Mouse (Mus musculus): ENCODE results near the gene Lmnb2. TPM values are rescaled to one million over a fixed set of nuclear protein-coding genes. Genes with fewer than 3 reads are reported as not detected.

Lmnb2 gene
- polyA plus RNA-seq, 1 experiment from 2014 or later, result 14.6 TPM

DNA sequence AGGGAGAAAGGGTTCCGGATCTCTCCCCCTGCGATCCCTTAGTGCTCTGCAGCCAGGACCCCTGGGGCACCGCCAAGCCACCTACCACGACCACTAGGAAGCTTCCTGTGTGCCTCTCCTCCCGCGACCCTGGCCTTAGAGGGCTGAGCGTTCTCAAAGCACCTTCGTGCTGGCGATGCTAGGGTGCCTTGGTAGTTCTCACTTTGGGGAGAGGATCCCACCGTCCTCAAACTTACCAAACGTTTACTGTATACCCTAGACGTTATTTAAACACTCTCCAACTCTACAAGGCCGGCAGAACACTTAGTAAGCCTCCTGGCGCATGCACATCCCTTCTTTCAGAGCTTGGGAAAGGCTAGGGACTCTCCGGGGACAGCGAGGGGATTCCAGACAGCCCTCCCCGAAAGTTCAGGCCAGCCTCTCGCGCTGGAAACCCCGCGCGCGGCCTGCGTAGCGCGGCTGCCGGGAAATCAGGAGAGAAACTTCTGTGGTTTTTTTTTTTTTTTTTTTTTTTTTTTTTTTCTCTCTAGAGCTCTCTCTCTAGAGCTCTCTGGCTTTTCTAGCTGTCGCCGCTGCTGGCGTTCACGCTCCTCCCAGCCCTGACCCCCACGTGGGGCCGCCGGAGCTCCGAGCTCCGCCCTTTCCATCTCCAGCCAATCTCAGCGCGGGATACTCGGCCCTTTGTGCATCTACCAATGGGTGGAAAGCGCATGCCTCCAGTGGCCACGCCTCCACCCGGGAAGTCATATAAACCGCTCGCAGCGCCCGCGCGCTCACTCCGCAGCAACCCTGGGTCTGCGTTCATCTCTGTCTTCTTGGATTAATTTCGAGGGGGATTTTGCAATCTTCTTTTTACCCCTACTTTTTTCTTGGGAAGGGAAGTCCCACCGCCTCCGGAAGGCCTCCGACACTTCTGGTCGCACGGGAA, 11.5 kb upstream of the Lmnb2 start, which contains the start of gene Gadd45b:
Gene Gadd45b (plus strand): TSS at position 775 of the 928 bp plus-strand sequence.
- 0 out of 2 replicates have a peak within 1 kb of the TSS, but pooled peaks have one; percentile 4 for H3K27ac ChIP-seq (ENCODE audit: low read depth, low read length)
- peak within 1 kb of the TSS; percentile 63 for H3K9ac ChIP-seq (ENCODE audit: low read depth, low read length)
- DNase-seq (ENCODE audit: low spot score) (peak; percentile 99), ATAC-seq (ENCODE audit: low FRiP score) (peak; percentile 87)
- H3K36me3 ChIP-seq (ENCODE audit: control insufficient read depth, insufficient read depth, low read length), result no peaks in the 10 kb centered on the region
- H3K27me3 ChIP-seq (ENCODE audit: control insufficient read depth, insufficient read depth, low read length), result peaks cover 45% of the 10 kb centered on the region
- WGBS, result under 1% methylated on average over 56 of the region's 56 CpGs
- peaks cover 29% of the 10 kb centered on the region for H3K4me1 ChIP-seq (replicated peaks; ENCODE audit: control insufficient read depth, insufficient read depth, low read length)
- peak within 1 kb of the TSS; percentile 86 for H3K4me2 ChIP-seq (replicated peaks; ENCODE audit: low read depth, low read length)
- no peaks in the 10 kb centered on the region for H3K9me3 ChIP-seq (ENCODE audit: control insufficient read depth, low read length)
- peak within 1 kb of the TSS; percentile 45 for H3K4me3 ChIP-seq (ENCODE audit: low read depth, low read length)

DNA sequence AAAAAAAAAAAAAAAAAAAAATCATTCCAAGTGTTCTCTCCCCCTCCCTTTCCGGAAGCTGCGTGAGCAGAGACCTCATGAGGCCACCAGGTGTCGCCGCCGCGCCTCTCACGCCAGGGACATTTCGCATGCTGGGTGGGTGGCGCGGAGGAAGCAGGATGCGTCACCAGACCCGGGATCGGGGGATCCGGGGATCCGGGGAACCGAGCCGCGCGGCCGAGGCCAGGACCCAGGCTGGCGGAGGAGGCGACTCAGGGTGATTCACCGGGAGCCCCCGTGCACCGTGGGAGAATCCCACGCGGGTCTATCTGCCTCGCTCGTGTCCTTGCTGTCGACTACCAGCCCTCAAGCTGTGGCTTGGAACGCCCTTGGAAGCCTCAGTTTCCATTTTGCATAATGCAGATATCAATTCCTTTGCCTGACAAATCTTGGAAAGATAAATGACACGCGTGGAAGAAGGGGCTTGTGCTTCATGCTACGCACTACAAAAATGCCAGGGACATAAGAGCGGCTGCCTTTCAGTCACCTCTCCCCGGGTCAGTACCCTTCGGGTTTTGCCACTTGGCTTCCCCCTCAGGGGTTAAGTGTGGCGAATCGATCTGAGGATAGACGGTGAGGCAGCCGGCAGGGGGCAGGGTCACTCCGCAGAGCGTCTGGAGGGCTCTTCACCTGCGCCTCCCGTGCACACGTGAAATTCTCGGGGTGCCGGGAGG, 10.7 kb upstream of the Lmnb2 start:
- under 1% methylated on average over 44 of the region's 48 CpGs for WGBS
- H3K36me3 ChIP-seq (ENCODE audit: control insufficient read depth, insufficient read depth, low read length), result no peaks in the 10 kb centered on the region
- H3K27me3 ChIP-seq (ENCODE audit: control insufficient read depth, insufficient read depth, low read length), result peaks cover 36% of the 10 kb centered on the region
- no peaks in the 10 kb centered on the region for H3K9me3 ChIP-seq (ENCODE audit: control insufficient read depth, low read length)
- peak; percentile 90 for DNase-seq (ENCODE audit: low spot score)
- H3K9ac ChIP-seq (ENCODE audit: low read depth, low read length), result peak overlapping the region; percentile 63
- peak; percentile 37; the same call in 1 of the 2 replicates for ATAC-seq (ENCODE audit: low FRiP score)
- H3K27ac ChIP-seq (ENCODE audit: low read depth, low read length), result 0 out of 2 replicates have a peak overlapping the region, but pooled peaks have one; percentile 4
- peak overlapping the region; percentile 45 for H3K4me3 ChIP-seq (ENCODE audit: low read depth, low read length)
- H3K4me1 ChIP-seq (replicated peaks; ENCODE audit: control insufficient read depth, insufficient read depth, low read length), result peaks cover 27% of the 10 kb centered on the region
- H3K4me2 ChIP-seq (replicated peaks; ENCODE audit: low read depth, low read length), result peak overlapping the region; percentile 86

DNA sequence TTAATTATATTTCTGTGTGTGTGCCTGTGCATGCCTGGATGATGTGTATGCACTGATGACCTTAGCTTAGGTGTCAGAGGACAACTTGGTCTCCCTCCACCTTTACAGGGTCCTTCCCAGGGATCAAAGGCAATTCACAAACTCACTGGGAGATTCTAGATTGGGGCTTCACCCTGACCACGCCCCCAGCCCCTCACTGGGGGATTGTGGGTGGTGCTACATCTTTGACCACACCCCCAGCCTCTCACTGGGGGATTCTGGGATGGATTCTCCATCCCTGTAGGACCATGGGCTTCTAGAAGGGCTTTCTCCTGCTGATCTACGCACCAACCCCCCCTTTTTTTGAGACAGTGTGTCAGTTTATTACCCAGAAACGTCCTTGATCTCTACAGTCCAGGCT, 7.4 kb upstream of the Lmnb2 start:
- Histone ChIP-seq H3K36me3 (ENCODE audit: control insufficient read depth, insufficient read depth, low read length) (no peaks in the 10 kb centered on the region), H3K4me1 (replicated peaks; ENCODE audit: control insufficient read depth, insufficient read depth, low read length) (peaks cover 6% of the 10 kb centered on the region), H3K9ac (ENCODE audit: low read depth, low read length) (no peak overlapping the region), H3K4me3 (ENCODE audit: low read depth, low read length) (no peak overlapping the region), H3K4me2 (replicated peaks; ENCODE audit: low read depth, low read length) (no peak overlapping the region), H3K27me3 (ENCODE audit: control insufficient read depth, insufficient read depth, low read length) (peaks cover 5% of the 10 kb centered on the region), H3K27ac (ENCODE audit: low read depth, low read length) (no peak overlapping the region), H3K9me3 (ENCODE audit: control insufficient read depth, low read length) (no peaks in the 10 kb centered on the region)
- ATAC-seq (ENCODE audit: low FRiP score) (no peak), DNase-seq (ENCODE audit: low spot score) (no peak)
- WGBS, result 45% methylated on average over 3 of the region's 3 CpGs

DNA sequence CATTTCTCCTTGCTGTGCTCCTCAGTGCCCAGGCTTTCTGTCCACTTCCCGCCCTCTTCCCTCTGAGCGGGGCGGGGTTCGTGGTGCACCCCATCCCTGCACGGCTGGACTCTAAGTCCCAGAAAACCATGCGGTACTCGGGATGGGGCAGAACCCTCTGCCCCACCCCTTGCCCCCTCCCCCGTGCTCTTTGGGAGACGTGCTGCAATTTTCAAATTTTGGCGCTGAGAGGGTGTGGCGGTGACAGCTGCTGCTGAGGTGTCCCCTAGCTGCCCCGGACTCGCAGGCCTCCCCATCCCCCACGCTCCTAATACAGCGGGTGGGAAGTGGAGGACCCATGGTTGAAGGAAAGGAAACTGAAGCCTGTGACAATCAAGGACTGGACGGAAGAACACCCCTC, 3.9 kb upstream of the Lmnb2 start:
- DNase-seq (ENCODE audit: low spot score) (peak; percentile 53), ATAC-seq (ENCODE audit: low FRiP score) (0 out of 2 replicates have a peak, but pooled peaks have one; percentile 19)
- no peaks in the 10 kb centered on the region for H3K36me3 ChIP-seq (ENCODE audit: control insufficient read depth, insufficient read depth, low read length)
- H3K27ac ChIP-seq (ENCODE audit: low read depth, low read length), result no peak overlapping the region
- H3K9ac ChIP-seq (ENCODE audit: low read depth, low read length), result peak overlapping the region; percentile 20; the same call in 1 of the 2 replicates
- 6% methylated on average over 16 of the region's 16 CpGs for WGBS
- no peaks in the 10 kb centered on the region for H3K27me3 ChIP-seq (ENCODE audit: control insufficient read depth, insufficient read depth, low read length)
- H3K4me1 ChIP-seq (replicated peaks; ENCODE audit: control insufficient read depth, insufficient read depth, low read length), result no peaks in the 10 kb centered on the region
- H3K9me3 ChIP-seq (ENCODE audit: control insufficient read depth, low read length), result no peaks in the 10 kb centered on the region
- H3K4me3 ChIP-seq (ENCODE audit: low read depth, low read length), result no peak overlapping the region
- H3K4me2 ChIP-seq (replicated peaks; ENCODE audit: low read depth, low read length), result peak overlapping the region; percentile 9

DNA sequence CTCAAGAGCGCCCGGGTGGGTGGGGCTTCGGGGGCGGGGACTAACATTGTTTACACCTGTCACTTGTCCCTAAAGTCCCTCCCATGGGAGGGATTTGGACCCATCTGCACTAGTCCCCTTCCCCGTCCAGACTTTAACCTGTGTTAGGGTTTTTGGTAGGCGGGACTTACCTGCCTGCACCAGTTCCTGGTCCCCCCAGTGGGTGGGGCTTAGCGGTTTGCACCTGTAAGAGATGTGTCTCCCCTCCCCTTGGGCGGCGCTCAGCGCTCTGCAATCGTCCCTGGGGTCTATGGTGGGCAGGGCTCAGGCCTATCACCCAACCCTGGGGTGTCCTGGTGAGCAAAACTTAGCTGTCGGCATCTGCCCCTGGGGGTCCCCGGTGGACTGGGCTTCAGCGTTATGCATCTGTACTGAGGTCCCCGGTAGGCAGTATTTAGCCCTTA, 688 bp downstream of the Lmnb2 start:
- peak; percentile 57 for ATAC-seq (ENCODE audit: low FRiP score)
- Histone ChIP-seq H3K27ac (ENCODE audit: low read depth, low read length) (no peak overlapping the region), H3K27me3 (ENCODE audit: control insufficient read depth, insufficient read depth, low read length) (no peaks in the 10 kb centered on the region), H3K36me3 (ENCODE audit: control insufficient read depth, insufficient read depth, low read length) (no peaks in the 10 kb centered on the region; the same call in 1 of the 2 replicates), H3K9ac (ENCODE audit: low read depth, low read length) (peak overlapping the region; percentile 91), H3K4me1 (replicated peaks; ENCODE audit: control insufficient read depth, insufficient read depth, low read length) (no peaks in the 10 kb centered on the region), H3K4me3 (ENCODE audit: low read depth, low read length) (peak overlapping the region; percentile 90), H3K9me3 (ENCODE audit: control insufficient read depth, low read length) (no peaks in the 10 kb centered on the region), H3K4me2 (replicated peaks; ENCODE audit: low read depth, low read length) (peak overlapping the region; percentile 94)
- WGBS, result 3% methylated on average over 15 of the region's 15 CpGs
- DNase-seq (ENCODE audit: low spot score), result no peak

DNA sequence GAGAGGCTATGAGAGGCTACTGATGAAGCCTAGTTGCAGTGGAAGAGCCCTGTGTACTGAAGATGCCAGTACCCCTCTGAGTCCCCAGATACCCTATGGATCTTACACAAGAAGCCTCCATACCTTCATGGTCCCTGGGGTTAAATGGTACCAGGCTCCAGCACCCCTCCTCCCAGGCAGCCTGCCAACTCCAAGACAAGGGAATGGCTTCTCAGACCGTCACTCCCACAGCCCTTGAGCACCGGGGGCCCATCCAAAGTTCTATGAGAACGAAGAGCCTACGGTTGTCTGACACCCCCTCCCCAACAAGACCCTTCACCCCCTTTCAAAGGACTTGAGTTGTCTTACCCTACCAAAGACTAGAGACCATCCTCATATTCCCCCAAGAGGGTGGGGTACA, 2.3 kb downstream of the Lmnb2 start:
- Histone ChIP-seq H3K27me3 (ENCODE audit: control insufficient read depth, insufficient read depth, low read length) (no peaks in the 10 kb centered on the region), H3K4me1 (replicated peaks; ENCODE audit: control insufficient read depth, insufficient read depth, low read length) (no peaks in the 10 kb centered on the region), H3K9me3 (ENCODE audit: control insufficient read depth, low read length) (no peaks in the 10 kb centered on the region), H3K36me3 (ENCODE audit: control insufficient read depth, insufficient read depth, low read length) (no peaks in the 10 kb centered on the region; the same call in 1 of the 2 replicates), H3K4me2 (replicated peaks; ENCODE audit: low read depth, low read length) (no peak overlapping the region), H3K27ac (ENCODE audit: low read depth, low read length) (no peak overlapping the region), H3K9ac (ENCODE audit: low read depth, low read length) (no peak overlapping the region), H3K4me3 (ENCODE audit: low read depth, low read length) (no peak overlapping the region)
- no peak for ATAC-seq (ENCODE audit: low FRiP score)
- DNase-seq (ENCODE audit: low spot score), result no peak
- 98% methylated on average over 4 of the region's 4 CpGs for WGBS

DNA sequence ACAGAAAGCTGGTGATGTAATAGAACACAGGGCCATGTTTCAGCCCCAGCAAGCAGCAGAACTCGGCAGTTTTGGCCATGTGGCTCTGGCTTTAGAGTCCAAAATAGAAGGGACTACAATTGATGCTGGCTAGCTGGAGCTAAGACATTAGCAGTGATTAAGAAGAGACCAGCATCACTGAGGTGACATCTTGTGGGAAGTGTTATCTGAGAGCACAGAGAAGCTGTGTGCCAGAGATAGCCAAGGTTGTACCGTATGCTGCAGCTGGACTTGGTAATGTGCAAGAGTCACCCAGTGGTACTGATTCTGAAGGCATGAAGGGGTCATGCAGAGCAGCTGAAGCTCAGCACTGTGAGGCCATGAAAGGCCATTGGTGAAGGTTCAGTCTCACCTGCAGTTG, 2.8 kb downstream of the Lmnb2 start:
- DNase-seq (ENCODE audit: low spot score), result no peak
- Histone ChIP-seq H3K4me1 (replicated peaks; ENCODE audit: control insufficient read depth, insufficient read depth, low read length) (no peaks in the 10 kb centered on the region), H3K27ac (ENCODE audit: low read depth, low read length) (no peak overlapping the region), H3K9me3 (ENCODE audit: control insufficient read depth, low read length) (no peaks in the 10 kb centered on the region), H3K27me3 (ENCODE audit: control insufficient read depth, insufficient read depth, low read length) (no peaks in the 10 kb centered on the region), H3K4me2 (replicated peaks; ENCODE audit: low read depth, low read length) (no peak overlapping the region), H3K9ac (ENCODE audit: low read depth, low read length) (no peak overlapping the region), H3K4me3 (ENCODE audit: low read depth, low read length) (no peak overlapping the region), H3K36me3 (ENCODE audit: control insufficient read depth, insufficient read depth, low read length) (no peaks in the 10 kb centered on the region; the same call in 1 of the 2 replicates)
- no peak for ATAC-seq (ENCODE audit: low FRiP score)
- WGBS, result 85% methylated on average over 2 of the region's 2 CpGs

DNA sequence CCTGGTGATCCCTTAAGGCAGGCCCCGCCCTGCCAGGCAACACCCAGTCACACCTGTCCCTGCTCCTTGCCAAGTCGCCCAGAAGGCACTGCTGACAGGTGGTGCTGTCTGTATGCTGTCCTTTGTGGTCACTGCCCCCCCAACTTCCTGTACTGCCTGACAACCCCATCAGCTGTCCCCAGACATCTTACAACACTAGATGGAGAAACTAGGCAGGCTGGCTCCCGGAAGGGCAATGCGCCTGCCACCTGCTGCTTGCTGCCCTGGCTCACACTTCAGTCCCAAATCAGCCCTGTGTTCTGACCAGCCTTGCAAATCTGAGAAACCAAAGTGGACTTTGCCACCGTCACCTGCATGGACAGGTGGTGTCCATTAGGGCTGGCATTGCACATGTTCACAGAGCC, 3.8 kb downstream of the Lmnb2 start:
- H3K27ac ChIP-seq (ENCODE audit: low read depth, low read length), result no peak overlapping the region
- no peak overlapping the region for H3K4me3 ChIP-seq (ENCODE audit: low read depth, low read length)
- 87% methylated on average over 5 of the region's 5 CpGs for WGBS
- DNase-seq (ENCODE audit: low spot score) (no peak), ATAC-seq (ENCODE audit: low FRiP score) (no peak)
- no peaks in the 10 kb centered on the region for H3K27me3 ChIP-seq (ENCODE audit: control insufficient read depth, insufficient read depth, low read length)
- no peaks in the 10 kb centered on the region for H3K4me1 ChIP-seq (replicated peaks; ENCODE audit: control insufficient read depth, insufficient read depth, low read length)
- H3K36me3 ChIP-seq (ENCODE audit: control insufficient read depth, insufficient read depth, low read length), result peaks cover 2% of the 10 kb centered on the region
- H3K9ac ChIP-seq (ENCODE audit: low read depth, low read length), result no peak overlapping the region
- H3K4me2 ChIP-seq (replicated peaks; ENCODE audit: low read depth, low read length), result no peak overlapping the region
- no peaks in the 10 kb centered on the region for H3K9me3 ChIP-seq (ENCODE audit: control insufficient read depth, low read length)

All from hindbrain, embryonic 11.5 days (tissue).